Mouse (Mus musculus) small intestine, adult 2 months (tissue): ENCODE results near the gene Gm20388.

Source experiments
- CTCF ChIP-seq: fragments of 200-500 bp; IDR thresholded peaks from 2 replicates; pipeline ENCODE4 v1.5.1; 2012; ENCODE audit warnings: low read depth, mild to moderate bottlenecking, control low read depth, inconsistent platforms, low read length, moderate library complexity, mixed read lengths; ENCODE audit not compliant: insufficient replicate concordance, insufficient read length; ENCODE audit errors: extremely low read depth
- POLR2A ChIP-seq: fragments of 200-500 bp; IDR thresholded peaks from 2 replicates; pipeline ENCODE4 v1.6.1; 2012; ENCODE audit warnings: low read depth, mild to moderate bottlenecking, control low read depth, inconsistent platforms, low read length, moderate library complexity

- TF ChIP-seq POLR2A, result no peak
- no peak for TF ChIP-seq CTCF
These were observed 4408.6 kb downstream of the Gm20388 start for GRCm38 (mm10) chr8:124319316-124319652.
